Mouse (Mus musculus) lung, postnatal 0 days (tissue): ENCODE results near the gene Elk3. TPM values are rescaled to one million over a fixed set of nuclear protein-coding genes. Genes with fewer than 3 reads are reported as not detected.

Experiments
- ATAC-seq: fragments of 200-750 bp; cut with Nextera tagmentation; 2 replicates; pipeline ENCODE4 v1.8.0; 2017; ENCODE audit warnings: moderate library complexity
- DNase-seq: peaks from one replicate; pipeline ENCODE4 v3.0.0-alpha.2; 2016; ENCODE audit warnings: low spot score
- H3K27ac ChIP-seq: fragments of 300-500 bp; sonication (generic); 2 replicates; pipeline ENCODE4 v1.5.1; 2014; ENCODE audit warnings: antibody characterized with exemption, mild to moderate bottlenecking, low read length, mixed read lengths
- H3K27me3 ChIP-seq: fragments of 300-500 bp; sonication (generic); replicated peaks from 2 replicates; pipeline ENCODE4 v1.6.1; 2014; ENCODE audit warnings: low read length, mixed read lengths; ENCODE audit not compliant: insufficient read depth
- H3K36me3 ChIP-seq: fragments of 300-500 bp; sonication (generic); 2 replicates; pipeline ENCODE4 v1.6.1; 2014; ENCODE audit warnings: low read length, mixed read lengths; ENCODE audit not compliant: insufficient read depth
- H3K4me1 ChIP-seq: fragments of 300-500 bp; sonication (generic); 2 replicates; pipeline ENCODE4 v1.6.1; 2014; ENCODE audit warnings: antibody characterized with exemption, low read depth, low read length, mixed read lengths; ENCODE audit not compliant: insufficient read depth
- H3K4me2 ChIP-seq: fragments of 300-500 bp; sonication (generic); replicated peaks from 2 replicates; pipeline ENCODE4 v1.6.1; 2014; ENCODE audit warnings: low read depth, mild to moderate bottlenecking, low read length, moderate library complexity, mixed read lengths
- H3K4me3 ChIP-seq: fragments of 300-500 bp; sonication (generic); 2 replicates; pipeline ENCODE4 v1.5.1; 2014; ENCODE audit warnings: low read depth, low read length
- H3K9ac ChIP-seq: fragments of 300-500 bp; sonication (generic); replicated peaks from 2 replicates; pipeline ENCODE4 v1.6.1; 2014; ENCODE audit warnings: low read depth, mild to moderate bottlenecking
- H3K9me3 ChIP-seq: fragments of 300-500 bp; sonication (generic); 2 replicates; pipeline ENCODE4 v1.6.1; 2016; ENCODE audit warnings: low read length, mixed read lengths
- CTCF ChIP-seq: IDR thresholded peaks from 2 replicates; pipeline ENCODE4 v1.5.1; 2016; ENCODE audit warnings: antibody characterized with exemption, mild to moderate bottlenecking
- EP300 ChIP-seq: IDR thresholded peaks from 2 replicates; pipeline ENCODE4 v1.6.1; 2016; ENCODE audit warnings: antibody characterized with exemption, mild to moderate bottlenecking, control low read depth
- WGBS: fragments of 180-500 bp; shearing (Covaris S2); extraction: QIAGEN DNeasy Blood & Tissue Kit; methylation state at CpG from one replicate; pipeline ENCODE4 v1.1.7; 2014; 5-methylcytosine and 5-hydroxymethylcytosine counted together
- polyA plus RNA-seq: library from polyadenylated mRNA; unstranded; fragments of >200 nt; fragmentation: Nextera tagmentation; extraction: Ambion mirVana; gene quantifications from 2 replicates; pipeline ENCODE4 v1.2.1, GENCODE M21; 2015

The Elk3 gene
- polyA plus RNA-seq, 1 experiment from 2014 or later, result 56.0 TPM

- no peak overlapping the region for H3K27ac ChIP-seq
- H3K27me3 ChIP-seq, result no peaks in the 10 kb centered on the region
- peaks cover 4% of the 10 kb centered on the region; the same call in 1 of the 2 replicates for H3K4me1 ChIP-seq
- no peak overlapping the region for H3K4me2 ChIP-seq
- peak; percentile 29; the same call in 1 of the 2 replicates for ATAC-seq
- TF ChIP-seq EP300, result no peak
- TF ChIP-seq CTCF, result no peak
- no peaks in the 10 kb centered on the region for H3K9me3 ChIP-seq
- H3K36me3 ChIP-seq, result no peaks in the 10 kb centered on the region
- no peak overlapping the region for H3K9ac ChIP-seq
- H3K4me3 ChIP-seq, result no peak overlapping the region
- 69% methylated on average over 7 of the region's 7 CpGs for WGBS
- DNase-seq, result peak; percentile 37
Observed at GRCm38 (mm10) chr10:93271831-93272230, 39.1 kb downstream of the Elk3 start.

DNA sequence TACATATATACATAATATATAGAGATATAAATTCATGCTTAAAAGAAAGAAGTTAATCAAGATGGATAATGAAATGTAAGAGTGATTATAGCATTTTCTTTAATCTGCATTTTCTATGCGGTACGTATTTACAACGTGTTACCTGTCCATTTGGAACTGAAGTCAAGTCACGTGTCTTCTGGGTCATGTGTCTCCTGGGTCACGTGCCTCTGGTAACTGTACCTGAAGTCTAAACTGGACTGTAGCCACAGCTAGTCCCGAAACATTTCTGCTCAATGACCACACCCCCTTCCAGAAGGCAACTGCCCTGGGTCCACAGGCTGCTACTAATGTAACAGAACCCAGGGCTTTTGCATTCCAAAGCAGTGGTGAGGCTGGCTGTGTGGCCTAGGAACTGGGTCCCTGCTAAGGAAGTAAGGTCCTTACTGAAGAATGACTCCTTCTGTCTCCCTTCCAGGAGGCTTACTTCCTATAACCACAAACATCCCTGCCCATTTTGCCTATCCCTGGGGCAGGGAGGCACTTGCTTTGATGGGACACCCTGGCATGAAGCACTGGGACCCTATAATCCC, 40.0 kb downstream of the Elk3 start:
- Histone ChIP-seq H3K9me3 (no peaks in the 10 kb centered on the region), H3K4me3 (no peak overlapping the region), H3K27me3 (no peaks in the 10 kb centered on the region), H3K36me3 (no peaks in the 10 kb centered on the region), H3K27ac (no peak overlapping the region), H3K9ac (no peak overlapping the region), H3K4me1 (peaks cover 4% of the 10 kb centered on the region; the same call in 1 of the 2 replicates), H3K4me2 (no peak overlapping the region)
- no peak for DNase-seq
- no peak for ATAC-seq
- no peak for TF ChIP-seq EP300
- no peak for TF ChIP-seq CTCF
- 87% methylated on average over 6 of the region's 6 CpGs for WGBS

DNA sequence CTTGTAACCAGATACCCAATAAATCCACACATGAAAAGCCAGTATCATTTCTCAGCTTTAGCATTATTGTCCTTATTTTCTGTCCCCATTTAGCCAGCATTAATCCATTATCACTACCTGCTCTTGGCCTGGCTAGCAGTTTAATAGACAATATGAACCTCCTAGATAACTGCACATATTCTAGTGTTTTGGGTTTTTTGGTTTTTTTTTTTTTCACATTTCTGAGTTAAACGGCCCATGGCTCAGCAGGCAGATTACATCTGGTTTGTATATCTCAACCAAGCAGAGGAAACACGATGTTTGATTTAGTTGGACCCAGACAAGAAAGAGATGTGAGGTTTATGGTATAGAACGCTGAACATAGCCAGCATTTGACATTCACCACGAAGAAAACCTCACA, 41.2 kb downstream of the Elk3 start:
- DNase-seq (no peak), ATAC-seq (no peak)
- no peaks in the 10 kb centered on the region for H3K27me3 ChIP-seq
- no peak overlapping the region for H3K4me2 ChIP-seq
- WGBS, result 53% methylated on average over 4 of the region's 4 CpGs
- no peak overlapping the region for H3K4me3 ChIP-seq
- H3K4me1 ChIP-seq, result no peaks in the 10 kb centered on the region
- H3K9me3 ChIP-seq, result no peaks in the 10 kb centered on the region
- no peak overlapping the region for H3K27ac ChIP-seq
- TF ChIP-seq CTCF (no peak), EP300 (no peak)
- no peaks in the 10 kb centered on the region for H3K36me3 ChIP-seq
- H3K9ac ChIP-seq, result no peak overlapping the region

DNA sequence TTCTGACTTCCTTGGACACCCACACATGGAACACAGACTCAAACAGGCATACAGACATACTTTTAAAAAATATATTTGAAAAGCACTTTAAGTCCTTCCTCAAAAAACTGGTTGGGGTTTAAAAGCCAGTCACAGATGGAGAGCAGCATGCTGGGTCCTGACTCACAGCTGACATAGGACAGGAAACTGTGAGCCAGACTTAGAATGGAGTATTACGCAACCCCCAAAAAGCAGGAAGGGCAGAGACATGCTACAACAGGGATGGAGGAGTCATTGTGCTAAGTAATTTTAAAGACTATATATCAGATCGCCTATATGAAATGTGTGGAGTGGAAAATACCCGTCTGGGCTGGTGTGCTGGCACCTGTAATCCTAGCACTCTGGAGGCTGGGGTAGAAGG, 42.6 kb downstream of the Elk3 start:
- Histone ChIP-seq H3K4me2 (no peak overlapping the region), H3K9me3 (no peaks in the 10 kb centered on the region), H3K4me3 (no peak overlapping the region), H3K27me3 (no peaks in the 10 kb centered on the region), H3K4me1 (no peaks in the 10 kb centered on the region), H3K36me3 (no peaks in the 10 kb centered on the region), H3K9ac (no peak overlapping the region), H3K27ac (no peak overlapping the region)
- DNase-seq, result no peak
- no peak for TF ChIP-seq EP300
- TF ChIP-seq CTCF, result no peak
- ATAC-seq, result no peak
- 89% methylated on average over 3 of the region's 3 CpGs for WGBS

DNA sequence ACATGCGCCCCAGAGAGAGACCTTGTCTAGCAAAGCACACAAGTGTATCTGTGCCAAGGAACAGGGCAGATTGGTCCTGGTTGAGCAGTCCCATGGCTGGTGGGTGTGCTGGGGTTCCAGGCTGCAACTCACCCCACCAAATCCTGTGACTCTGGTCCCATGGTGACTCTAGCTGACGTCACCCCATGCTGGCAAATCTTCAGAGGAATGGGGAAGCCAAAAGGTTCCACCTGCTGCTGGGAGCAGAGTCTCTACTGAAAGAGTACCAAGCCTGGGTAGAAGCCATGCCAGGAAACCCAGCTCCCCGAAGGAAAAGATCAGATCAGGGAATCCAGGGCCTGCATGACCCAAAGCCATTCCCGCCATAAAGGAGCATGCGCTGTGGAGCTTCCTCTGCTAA, 43.4 kb downstream of the Elk3 start:
- Histone ChIP-seq H3K27me3 (no peaks in the 10 kb centered on the region), H3K4me1 (peaks cover under 1% of the 10 kb centered on the region; the same call in 1 of the 2 replicates), H3K4me3 (no peak overlapping the region), H3K9ac (no peak overlapping the region), H3K27ac (no peak overlapping the region), H3K36me3 (no peaks in the 10 kb centered on the region), H3K9me3 (no peaks in the 10 kb centered on the region), H3K4me2 (no peak overlapping the region)
- 90% methylated on average over 5 of the region's 5 CpGs for WGBS
- ATAC-seq (no peak), DNase-seq (no peak)
- no peak for TF ChIP-seq EP300
- TF ChIP-seq CTCF, result no peak

GRCm38 (mm10) chr10:93266521-93266920, 44.4 kb downstream of the Elk3 start:
- Histone ChIP-seq H3K4me3 (no peak overlapping the region), H3K4me2 (no peak overlapping the region), H3K9ac (no peak overlapping the region), H3K9me3 (no peaks in the 10 kb centered on the region), H3K27me3 (no peaks in the 10 kb centered on the region), H3K4me1 (peaks cover 10% of the 10 kb centered on the region; the same call in 1 of the 2 replicates), H3K27ac (no peak overlapping the region), H3K36me3 (no peaks in the 10 kb centered on the region)
- no peak for ATAC-seq
- DNase-seq, result no peak
- no peak for TF ChIP-seq EP300
- no peak for TF ChIP-seq CTCF
- 82% methylated on average over 7 of the region's 7 CpGs for WGBS

GRCm38 (mm10) chr10:93265833-93266232, 45.1 kb downstream of the Elk3 start:
- H3K4me1 ChIP-seq, result peaks cover 12% of the 10 kb centered on the region; the same call in 1 of the 2 replicates
- no peak for DNase-seq
- H3K4me3 ChIP-seq, result no peak overlapping the region
- no peaks in the 10 kb centered on the region for H3K9me3 ChIP-seq
- no peak for ATAC-seq
- no peak overlapping the region for H3K9ac ChIP-seq
- TF ChIP-seq CTCF (no peak), EP300 (no peak)
- 79% methylated on average over 9 of the region's 9 CpGs for WGBS
- H3K27me3 ChIP-seq, result no peaks in the 10 kb centered on the region
- no peak overlapping the region for H3K4me2 ChIP-seq
- H3K27ac ChIP-seq, result no peak overlapping the region
- H3K36me3 ChIP-seq, result no peaks in the 10 kb centered on the region
